Mouse (Mus musculus) embryonic facial prominence, embryonic 10.5 days (tissue): ENCODE results near the gene Vmn1r195. TPM values are rescaled to one million over a fixed set of nuclear protein-coding genes. Genes with fewer than 3 reads are reported as not detected.
"Not testable (repeated sequence)": the region's sequence is repeated elsewhere in the genome, so short reads cannot be mapped to it uniquely, and the experiment has no call there.

ENCODE experiments used
- DNase-seq: peaks from one replicate; pipeline ENCODE4 v3.0.0-alpha.2; 2017; ENCODE audit warnings: low spot score
- H3K27ac ChIP-seq: fragments of 300-500 bp; sonication (generic); replicated peaks from 2 replicates; pipeline ENCODE4 v1.5.1; 2016; ENCODE audit warnings: mild to moderate bottlenecking
- H3K27me3 ChIP-seq: fragments of 300-500 bp; sonication (generic); replicated peaks from 2 replicates; pipeline ENCODE4 v1.6.1; 2016; ENCODE audit warnings: low read depth, mild to moderate bottlenecking; ENCODE audit not compliant: poor library complexity, severe bottlenecking
- H3K36me3 ChIP-seq: fragments of 300-500 bp; sonication (generic); replicated peaks from 2 replicates; pipeline ENCODE4 v1.6.1; 2016; ENCODE audit warnings: mild to moderate bottlenecking, moderate library complexity
- H3K4me1 ChIP-seq: fragments of 300-500 bp; sonication (generic); 2 replicates; pipeline ENCODE4 v1.6.1; 2016
- H3K4me3 ChIP-seq: fragments of 300-500 bp; sonication (generic); 2 replicates; pipeline ENCODE4 v1.5.1; 2016; ENCODE audit warnings: mild to moderate bottlenecking, moderate library complexity
- H3K9me3 ChIP-seq: fragments of 300-500 bp; sonication (generic); 2 replicates; pipeline ENCODE4 v1.6.1; 2016; ENCODE audit warnings: mild to moderate bottlenecking
- WGBS: fragments of 180-500 bp; shearing (Covaris S2); methylation state at CpG from one replicate; pipeline ENCODE4 v1.1.7; 2016; 5-methylcytosine and 5-hydroxymethylcytosine counted together
- polyA plus RNA-seq: library from polyadenylated mRNA; unstranded; fragments of >200 nt; fragmentation: Nextera tagmentation; extraction: Ambion mirVana; gene quantifications from 2 replicates; pipeline ENCODE4 v1.2.1, GENCODE M21; 2016

Gene Vmn1r195
- not detected in 2 replicates for polyA plus RNA-seq

- WGBS: 96% methylated on average over 1 of the region's 1 CpGs
- not testable (repeated sequence) for H3K27ac ChIP-seq, H3K9me3 ChIP-seq, DNase-seq, H3K4me3 ChIP-seq, H3K4me1 ChIP-seq, H3K27me3 ChIP-seq, H3K36me3 ChIP-seq
Observed at GRCm38 (mm10) chr13:22270222-22270621, at the start of gene Vmn1r195. Gene Vmn1r195 (plus strand): TSS chr13:22270522.

GRCm38 (mm10) chr13:22223060-22223459, 47.3 kb upstream of the Vmn1r195 start, which contains the start of gene Vmn1r193:
Gene Vmn1r193 (minus strand): TSS chr13:22223160.
- 86% methylated on average over 1 of the region's 1 CpGs for WGBS
- not testable (repeated sequence) for DNase-seq

GRCm38 (mm10) chr13:22243915-22244314, 26.4 kb upstream of the Vmn1r195 start, which contains the start of gene Vmn1r194:
Gene Vmn1r194 (plus strand): TSS chr13:22244215.
- 58% methylated on average over 1 of the region's 1 CpGs for WGBS
- no peak for DNase-seq
- H3K9me3 ChIP-seq: no peaks in the 10 kb centered on the region

More at GRCm38 (mm10) chr13:22223060-22223459, 47.3 kb upstream of the Vmn1r195 start, which contains the start of gene Vmn1r193:
- H3K27me3 ChIP-seq, H3K9me3 ChIP-seq, H3K27ac ChIP-seq, H3K4me1 ChIP-seq, H3K4me3 ChIP-seq, H3K36me3 ChIP-seq: not testable (repeated sequence)

GRCm38 (mm10) chr13:22271721-22272120, 1.4 kb downstream of the Vmn1r195 start:
- WGBS: 54% methylated on average over 2 of the region's 2 CpGs
- DNase-seq: no peak
- no peaks in the 10 kb centered on the region for H3K9me3 ChIP-seq
- H3K4me3 ChIP-seq: no peak overlapping the region
- H3K27me3 ChIP-seq: no peaks in the 10 kb centered on the region
- H3K36me3 ChIP-seq: no peaks in the 10 kb centered on the region
- H3K27ac ChIP-seq: no peak overlapping the region
- H3K4me1 ChIP-seq: no peaks in the 10 kb centered on the region

More at GRCm38 (mm10) chr13:22243915-22244314, 26.4 kb upstream of the Vmn1r195 start, which contains the start of gene Vmn1r194:
- no peaks in the 10 kb centered on the region for H3K27me3 ChIP-seq
- H3K4me3 ChIP-seq: no peak within 1 kb of the TSS
- H3K27ac ChIP-seq: no peak within 1 kb of the TSS
- no peaks in the 10 kb centered on the region for H3K4me1 ChIP-seq
- no peaks in the 10 kb centered on the region for H3K36me3 ChIP-seq

- no peaks in the 10 kb centered on the region for H3K9me3 ChIP-seq
- no peaks in the 10 kb centered on the region for H3K4me1 ChIP-seq
- no peak overlapping the region for H3K27ac ChIP-seq
- 71% methylated on average over 2 of the region's 2 CpGs for WGBS
- H3K27me3 ChIP-seq: no peaks in the 10 kb centered on the region
- no peaks in the 10 kb centered on the region for H3K36me3 ChIP-seq
- no peak for DNase-seq
- no peak overlapping the region for H3K4me3 ChIP-seq
Observed at GRCm38 (mm10) chr13:22284578-22284977, 14.3 kb downstream of the Vmn1r195 start.

- Histone ChIP-seq H3K27ac (no peak within 1 kb of the TSS), H3K36me3 (no peaks in the 10 kb centered on the region), H3K27me3 (no peaks in the 10 kb centered on the region), H3K4me1 (no peaks in the 10 kb centered on the region), H3K4me3 (no peak within 1 kb of the TSS), H3K9me3 (no peaks in the 10 kb centered on the region)
- no peak for DNase-seq
- 76% methylated on average over 2 of the region's 2 CpGs for WGBS
Observed at GRCm38 (mm10) chr13:22289620-22290019, 19.3 kb downstream of the Vmn1r195 start, which contains the start of gene Vmn1r196. Gene Vmn1r196 (plus strand): TSS chr13:22289920.

GRCm38 (mm10) chr13:22308075-22308474, 37.8 kb downstream of the Vmn1r195 start:
- H3K9me3 ChIP-seq, DNase-seq, H3K27ac ChIP-seq, H3K4me1 ChIP-seq, H3K4me3 ChIP-seq, H3K36me3 ChIP-seq, H3K27me3 ChIP-seq: not testable (repeated sequence)
- 89% methylated on average over 5 of the region's 5 CpGs for WGBS

- H3K4me1 ChIP-seq: no peaks in the 10 kb centered on the region
- WGBS: 79% methylated on average over 2 of the region's 2 CpGs
- no peak overlapping the region for H3K4me3 ChIP-seq
- DNase-seq: no peak
- no peak overlapping the region for H3K27ac ChIP-seq
- no peaks in the 10 kb centered on the region for H3K27me3 ChIP-seq
- H3K9me3 ChIP-seq: no peaks in the 10 kb centered on the region
- no peaks in the 10 kb centered on the region for H3K36me3 ChIP-seq
Observed at GRCm38 (mm10) chr13:22315361-22315760, 45.0 kb downstream of the Vmn1r195 start.

GRCm38 (mm10) chr13:22317366-22317765, 47.0 kb downstream of the Vmn1r195 start:
- Histone ChIP-seq H3K9me3 (no peaks in the 10 kb centered on the region), H3K27ac (no peak overlapping the region), H3K4me1 (no peaks in the 10 kb centered on the region), H3K36me3 (no peaks in the 10 kb centered on the region), H3K4me3 (no peak overlapping the region), H3K27me3 (no peaks in the 10 kb centered on the region)
- 76% methylated on average over 2 of the region's 2 CpGs for WGBS
- DNase-seq: no peak

- H3K4me1 ChIP-seq: no peaks in the 10 kb centered on the region
- H3K36me3 ChIP-seq: no peaks in the 10 kb centered on the region
- no peaks in the 10 kb centered on the region for H3K27me3 ChIP-seq
- no peak overlapping the region for H3K27ac ChIP-seq
- DNase-seq: no peak
- no peaks in the 10 kb centered on the region for H3K9me3 ChIP-seq
- H3K4me3 ChIP-seq: no peak overlapping the region
Observed at GRCm38 (mm10) chr13:22320091-22320490, 49.8 kb downstream of the Vmn1r195 start.

- no peaks in the 10 kb centered on the region for H3K9me3 ChIP-seq
- H3K4me1 ChIP-seq: no peaks in the 10 kb centered on the region
- H3K27me3 ChIP-seq: no peaks in the 10 kb centered on the region
- H3K4me3 ChIP-seq: no peak within 1 kb of the TSS
- no peak for DNase-seq
- H3K27ac ChIP-seq: no peak within 1 kb of the TSS
- H3K36me3 ChIP-seq: no peaks in the 10 kb centered on the region
Observed at GRCm38 (mm10) chr13:22324289-22324688, 54.0 kb downstream of the Vmn1r195 start, which contains the start of gene Vmn1r197. Gene Vmn1r197 (plus strand): TSS chr13:22324589.
